Mouse (Mus musculus) gastrocnemius, postnatal 25 days (tissue): ENCODE measurements at regions not wholly inside any gene's neighbourhood (a gene's known extent, or its start where the extent isn't known, plus 50 kb on each side); places are given as distances from the start of the nearest gene placed in this dataset.
A peak's percentile ranks its signal among the peaks of the same experiment; 100 is the strongest.
"Not testable (repeated sequence)": the region's sequence is repeated elsewhere in the genome, so short reads cannot be mapped to it uniquely, and the experiment has no call there.

Experiments used
- DNase-seq: peaks from one replicate; pipeline ENCODE4 v3.0.0; 2022

DNA sequence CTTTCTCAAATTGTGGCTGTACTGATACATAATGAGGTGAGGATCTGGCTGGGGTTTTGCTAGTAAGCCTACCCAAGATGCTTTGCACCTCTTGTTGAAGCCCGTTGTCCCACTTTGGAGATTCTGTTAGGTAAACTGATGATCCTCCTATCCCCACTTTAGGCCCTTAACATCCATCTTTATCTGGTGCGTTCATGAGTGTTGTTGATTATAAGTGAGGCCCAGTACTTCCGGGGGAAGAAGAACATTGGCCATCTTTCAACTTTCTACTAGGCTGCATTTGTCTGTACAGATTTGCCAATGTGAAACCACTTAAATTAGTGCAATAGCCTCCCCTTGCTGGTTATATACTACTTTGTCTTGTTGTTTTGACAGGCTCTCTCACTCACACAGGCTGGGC, 331.3 kb upstream of the Tmc3 start:
- DNase-seq, result no peak

- no peak for DNase-seq
Measured at GRCm38 (mm10) chr7:83254411-83254810, 330.3 kb upstream of the Tmc3 start.

DNA sequence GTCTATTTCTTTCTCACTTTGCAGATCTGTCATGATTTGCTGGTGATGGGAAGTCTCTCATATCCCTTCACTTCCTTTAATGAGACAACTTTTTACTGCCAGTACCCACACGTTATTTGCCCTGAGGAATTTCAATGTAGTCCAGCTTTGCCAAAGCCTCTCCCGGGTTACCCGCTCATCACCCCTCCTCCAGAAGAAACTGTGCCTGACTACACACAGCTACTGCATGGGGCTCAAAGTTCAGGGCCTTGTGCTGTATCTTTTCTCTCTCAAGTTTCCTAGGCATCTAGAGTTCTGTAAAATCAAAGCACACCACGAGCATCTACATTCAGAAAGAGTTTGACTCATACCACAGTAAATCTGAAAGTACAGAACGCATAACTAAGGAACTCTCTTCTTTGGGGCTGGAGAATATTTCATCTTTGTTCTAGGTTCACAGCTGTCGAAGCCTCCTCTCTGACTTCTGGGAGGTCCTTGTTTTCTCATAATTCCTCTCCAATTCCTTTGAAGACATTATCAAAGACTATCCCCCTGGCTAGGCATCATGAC, 328.4 kb upstream of the Tmc3 start:
- no peak for DNase-seq

GRCm38 (mm10) chr7:83258363-83258916, 326.3 kb upstream of the Tmc3 start:
- no peak for DNase-seq

DNA sequence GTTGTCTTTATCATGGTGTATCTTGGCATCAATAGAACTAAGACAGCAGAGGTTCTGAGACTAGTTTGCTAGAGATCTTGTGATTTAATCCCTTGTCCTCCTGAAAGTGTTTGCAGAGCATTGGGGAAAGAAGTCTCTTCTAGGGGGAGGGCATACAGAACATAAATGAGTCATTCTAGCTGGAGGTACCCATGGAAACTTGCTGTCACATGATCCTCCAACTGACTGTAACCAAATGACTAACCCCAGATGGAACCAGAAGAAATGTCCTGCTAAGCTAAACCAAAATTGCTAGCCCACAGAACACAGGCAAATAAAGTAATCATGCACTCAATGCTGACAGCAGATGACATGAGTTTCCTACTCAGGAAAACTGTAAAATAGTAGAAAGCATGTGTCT, 323.2 kb upstream of the Tmc3 start:
- DNase-seq, result no peak

- DNase-seq, result peak; percentile 34
Measured at GRCm38 (mm10) chr7:83289915-83290773, 294.6 kb upstream of the Tmc3 start.

DNA sequence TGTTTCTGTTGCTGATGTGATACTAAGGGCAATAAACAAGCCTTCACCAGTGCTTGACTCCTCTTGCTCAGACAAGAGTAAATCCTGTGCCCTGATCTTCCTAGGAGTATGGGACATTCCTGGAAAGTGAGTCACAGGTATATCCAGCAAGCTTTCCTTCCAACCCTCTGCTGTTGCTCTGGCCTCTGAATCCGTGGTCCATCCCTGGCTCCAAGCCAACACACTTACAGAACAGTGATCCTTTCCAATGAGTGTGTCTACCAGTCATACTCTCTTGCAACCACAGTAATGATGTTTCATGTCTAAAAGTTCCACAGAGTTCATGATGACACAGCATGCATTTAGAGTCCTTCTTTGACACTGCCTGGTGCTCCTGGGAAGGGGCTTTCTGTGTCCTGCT, 277.6 kb upstream of the Tmc3 start:
- DNase-seq, result no peak

- DNase-seq, result peak; percentile 16
Measured at GRCm38 (mm10) chr7:83312172-83312571, 272.6 kb upstream of the Tmc3 start.

DNA sequence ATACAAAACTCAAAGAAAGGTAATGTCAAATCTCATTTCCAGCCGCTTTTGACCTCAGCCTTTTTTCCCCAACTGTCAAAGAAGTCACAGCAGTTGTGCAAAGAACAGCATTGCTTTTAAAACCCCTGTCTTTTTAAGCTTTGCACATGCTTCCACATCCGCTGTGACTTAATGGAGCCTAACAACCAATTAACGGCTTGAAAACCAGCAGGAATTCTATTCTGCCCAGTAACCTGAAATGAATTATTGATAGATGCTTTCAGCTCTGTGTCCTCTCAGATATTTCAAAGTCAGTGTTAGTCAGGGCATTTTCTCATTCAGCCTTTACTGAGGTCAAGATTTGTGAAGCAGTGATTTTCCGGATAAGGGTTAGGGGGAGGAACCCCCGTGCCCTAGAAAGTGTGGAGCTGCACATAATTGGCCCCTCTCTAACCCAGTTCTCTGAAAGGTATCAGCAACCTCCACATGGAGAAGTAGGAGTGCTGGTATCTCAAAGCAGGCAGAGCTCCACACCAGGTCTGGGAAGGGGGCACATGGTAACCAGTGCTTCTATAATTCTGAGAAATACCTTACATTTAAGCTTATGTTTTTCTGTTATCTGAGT, 254.8 kb upstream of the Tmc3 start:
- DNase-seq, result no peak

DNA sequence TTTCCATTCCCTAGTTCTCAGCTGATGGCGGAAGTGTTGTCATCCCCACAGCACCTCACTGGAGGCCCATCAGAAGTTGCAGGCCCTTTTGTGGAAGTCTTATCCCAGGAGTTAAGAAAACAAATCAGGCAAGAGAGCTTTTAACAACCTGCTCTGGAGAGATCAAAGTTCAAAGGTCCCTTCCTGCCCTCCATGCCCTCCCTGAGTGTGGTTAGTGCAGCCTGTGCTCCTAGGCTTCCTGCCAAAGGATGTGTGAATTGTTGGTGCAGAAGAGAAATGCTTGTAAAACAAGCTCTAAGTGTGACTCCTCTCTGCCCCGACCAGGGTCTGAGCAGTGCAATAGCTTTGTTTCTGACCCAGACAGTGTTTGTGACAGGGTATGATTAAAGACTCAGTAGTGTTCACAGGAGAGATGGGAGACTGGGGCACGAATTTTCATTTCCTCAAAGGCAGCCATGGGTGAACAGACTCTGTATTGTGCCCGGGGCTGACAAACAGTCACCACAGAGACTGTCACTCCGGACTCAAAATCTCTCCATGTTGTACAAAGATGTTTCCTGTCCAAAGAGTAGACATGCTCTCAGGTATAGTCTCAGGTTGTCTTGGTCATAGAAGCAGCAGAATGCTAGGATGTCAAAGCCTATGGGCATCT, 237.5 kb upstream of the Tmc3 start:
- no peak for DNase-seq

- no peak for DNase-seq
Measured at GRCm38 (mm10) chr7:83369191-83369590, 215.5 kb upstream of the Tmc3 start.

GRCm38 (mm10) chr7:83369605-83370004, 215.1 kb upstream of the Tmc3 start:
- DNase-seq, result no peak

- DNase-seq, result no peak
Measured at GRCm38 (mm10) chr7:83376826-83377225, 207.9 kb upstream of the Tmc3 start.

DNA sequence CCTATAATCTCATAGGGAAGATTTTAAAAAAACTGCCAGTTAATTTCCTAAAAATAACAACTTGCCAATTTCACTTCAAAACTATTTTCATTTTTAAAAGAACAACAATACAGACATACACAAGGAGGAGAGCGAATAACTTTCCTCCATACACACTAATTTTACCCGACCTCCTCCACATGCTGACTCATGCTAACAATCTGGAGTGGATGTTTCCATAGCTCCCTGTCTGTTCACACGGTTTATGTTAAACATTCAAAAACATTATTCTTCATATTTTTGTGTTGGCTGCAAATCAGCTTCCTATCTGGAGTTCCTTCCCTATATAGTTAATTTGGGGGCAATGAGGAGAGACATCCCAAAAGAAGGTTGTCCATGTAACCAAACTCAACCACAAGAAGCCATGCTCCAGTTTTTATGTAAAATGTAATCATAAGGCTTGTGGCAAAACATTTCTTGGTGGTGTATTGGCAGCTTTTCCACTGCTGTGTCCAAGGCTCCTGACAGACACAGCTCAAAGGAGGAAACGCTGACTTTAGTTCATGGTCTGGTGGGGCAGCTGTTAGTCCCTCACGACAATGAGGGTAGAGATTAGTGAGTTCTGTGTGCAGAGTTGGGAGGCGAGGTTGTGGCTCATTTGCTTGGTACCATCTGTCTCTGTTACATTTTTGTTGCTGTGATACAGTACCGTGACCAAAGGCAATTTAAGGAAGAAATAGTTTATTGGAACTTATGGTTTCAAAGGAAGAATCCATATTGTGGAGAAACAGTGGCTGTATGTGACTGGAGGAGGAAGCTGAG, 203.1 kb upstream of the Tmc3 start:
- no peak for DNase-seq

DNA sequence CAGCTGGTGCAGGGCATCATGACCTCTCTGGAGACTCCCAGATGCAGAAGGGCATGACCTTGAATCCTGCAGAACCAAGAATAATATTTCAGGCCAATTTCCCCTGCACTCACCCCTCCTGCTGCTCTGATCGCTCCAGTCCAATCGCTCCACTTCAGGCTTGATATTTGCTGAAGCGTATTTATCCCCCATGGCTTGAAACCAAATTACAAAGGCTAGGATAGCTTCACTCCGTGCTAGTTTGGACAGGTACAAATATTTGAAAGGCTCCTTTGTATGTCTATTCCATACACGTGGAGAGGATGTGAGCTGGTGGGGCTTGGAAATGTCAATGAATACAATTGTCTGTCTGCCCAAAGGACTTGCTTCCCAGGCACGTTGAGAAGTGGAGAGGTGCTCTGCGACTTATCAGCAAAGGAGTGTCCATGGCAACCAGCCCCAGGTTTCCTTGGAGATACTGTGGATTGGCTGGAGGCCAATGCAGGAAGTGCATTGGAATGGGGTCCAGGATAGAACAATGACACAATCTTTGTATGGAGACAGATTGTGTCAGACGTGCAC, 201.8 kb upstream of the Tmc3 start:
- DNase-seq, result no peak

DNA sequence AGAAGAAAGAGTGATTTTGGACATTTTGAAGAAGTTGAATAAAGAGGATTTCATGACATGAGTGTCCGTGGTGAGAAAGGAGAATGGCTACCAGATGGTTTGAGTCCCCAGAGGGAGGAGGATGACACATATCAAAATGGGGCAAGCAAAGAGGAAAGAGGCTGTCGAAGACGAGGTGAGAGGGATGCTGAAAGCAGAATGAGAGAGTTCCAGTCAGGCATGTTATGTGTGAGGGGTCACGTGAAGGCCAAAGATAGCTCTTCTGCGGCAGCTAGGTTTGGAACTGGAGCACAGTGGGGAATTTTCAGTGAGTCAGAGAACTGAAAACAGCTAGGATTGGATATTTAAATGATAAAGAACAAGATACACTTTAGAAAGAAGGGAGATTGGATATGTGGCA, 193.3 kb upstream of the Tmc3 start:
- DNase-seq, result no peak

- DNase-seq, result no peak
Measured at GRCm38 (mm10) chr7:83392181-83392580, 192.5 kb upstream of the Tmc3 start.

DNA sequence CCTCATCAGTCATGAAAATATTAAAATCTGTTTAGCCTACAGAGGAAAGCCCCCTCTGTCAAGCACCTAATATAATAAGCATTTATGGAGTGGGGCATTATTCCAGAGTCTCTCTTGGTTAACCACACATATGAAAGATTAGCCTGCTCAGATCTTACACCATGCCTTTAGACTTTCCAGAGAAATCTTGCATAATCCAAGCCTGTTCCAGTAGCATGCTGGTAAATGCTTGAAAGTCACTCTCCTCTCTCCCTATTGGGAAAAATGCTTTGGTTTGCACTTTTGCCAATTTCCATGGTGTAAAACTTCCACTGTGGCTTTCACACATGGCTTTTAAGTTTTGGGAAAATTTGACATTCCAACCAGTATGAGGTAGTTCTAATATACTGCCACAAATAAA, 192.1 kb upstream of the Tmc3 start:
- no peak for DNase-seq

DNA sequence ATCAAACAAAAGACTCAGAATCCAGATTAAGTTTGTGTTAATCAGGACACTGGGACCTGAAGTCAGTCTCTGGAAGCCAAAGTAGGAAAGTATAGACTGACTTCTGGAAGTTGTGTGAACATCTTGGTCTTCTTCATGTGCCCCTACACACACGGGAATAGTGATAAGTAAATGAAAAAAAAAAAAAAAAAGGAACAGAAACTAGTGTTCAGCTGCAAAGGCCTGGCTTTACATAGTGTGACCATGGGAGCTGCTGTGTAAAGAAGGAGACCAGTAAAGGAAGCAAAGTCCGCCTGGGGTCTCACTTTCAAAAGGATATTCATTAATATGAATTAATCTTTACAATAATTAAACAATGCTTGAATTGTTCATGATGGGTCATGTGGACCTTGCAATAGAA, 190.6 kb upstream of the Tmc3 start:
- no peak for DNase-seq

- no peak for DNase-seq
Measured at GRCm38 (mm10) chr7:83399668-83400067, 185.1 kb upstream of the Tmc3 start.

DNA sequence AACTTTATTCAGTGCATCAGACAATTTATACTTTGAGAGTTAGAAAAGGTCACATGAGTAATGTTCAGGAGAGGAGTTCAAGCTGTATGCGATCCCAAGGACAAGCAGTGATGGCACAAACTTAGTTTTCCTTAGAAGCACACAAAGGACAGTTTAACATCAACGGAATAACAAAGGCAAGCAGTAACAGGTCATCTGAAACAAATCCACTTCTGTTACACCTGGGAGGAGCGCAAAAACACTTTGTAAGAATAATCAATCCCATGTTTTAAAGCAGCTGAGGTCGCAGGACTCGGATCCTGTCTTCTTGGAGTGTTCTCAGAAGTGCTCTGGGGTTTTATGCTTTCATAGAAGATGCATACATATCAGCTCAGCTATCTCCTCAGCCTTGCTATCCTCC, 183.7 kb upstream of the Tmc3 start:
- no peak for DNase-seq

- DNase-seq, result not testable (repeated sequence)
Measured at GRCm38 (mm10) chr7:83412745-83413144, 172.0 kb upstream of the Tmc3 start.
